Mouse (Mus musculus): ENCODE results near the gene Wwox.

Wwox gene

GRCm38 (mm10) chr8:114468526-114469207, 29.2 kb downstream of the Wwox start:
- DNase-seq (ENCODE audit: low read depth), result no peak

- DNase-seq (ENCODE audit: low read depth), result no peak
Observed at GRCm38 (mm10) chr8:114469208-114469590, 29.7 kb downstream of the Wwox start.

- DNase-seq (ENCODE audit: low read depth), result no peak
Observed at GRCm38 (mm10) chr8:114473546-114473945, 34.1 kb downstream of the Wwox start.

- no peak for DNase-seq (ENCODE audit: low read depth)
Observed at GRCm38 (mm10) chr8:114476919-114477318, 37.5 kb downstream of the Wwox start.

GRCm38 (mm10) chr8:114477790-114478189, 38.3 kb downstream of the Wwox start:
- DNase-seq (ENCODE audit: low read depth), result no peak

GRCm38 (mm10) chr8:114479749-114480148, 40.3 kb downstream of the Wwox start:
- DNase-seq (ENCODE audit: low read depth), result no peak

- DNase-seq (ENCODE audit: low read depth), result no peak
Observed at GRCm38 (mm10) chr8:114491662-114492160, 52.3 kb downstream of the Wwox start.

GRCm38 (mm10) chr8:114499448-114500144, 60.1 kb downstream of the Wwox start:
- no peak for DNase-seq (ENCODE audit: low read depth)

GRCm38 (mm10) chr8:114501906-114502305, 62.5 kb downstream of the Wwox start:
- no peak for DNase-seq (ENCODE audit: low read depth)

GRCm38 (mm10) chr8:114503196-114503595, 63.7 kb downstream of the Wwox start:
- DNase-seq (ENCODE audit: low read depth), result no peak

GRCm38 (mm10) chr8:114504889-114505288, 65.4 kb downstream of the Wwox start:
- DNase-seq (ENCODE audit: low read depth), result no peak

- DNase-seq (ENCODE audit: low read depth), result peak; percentile 4
Observed at GRCm38 (mm10) chr8:114505351-114506347, 66.2 kb downstream of the Wwox start.

- no peak for DNase-seq (ENCODE audit: low read depth)
Observed at GRCm38 (mm10) chr8:114507404-114507803, 67.9 kb downstream of the Wwox start.

GRCm38 (mm10) chr8:114510226-114510625, 70.8 kb downstream of the Wwox start:
- no peak for DNase-seq (ENCODE audit: low read depth)

GRCm38 (mm10) chr8:114512075-114512935, 72.8 kb downstream of the Wwox start:
- no peak for DNase-seq (ENCODE audit: low read depth)

- DNase-seq (ENCODE audit: low read depth), result no peak
Observed at GRCm38 (mm10) chr8:114514692-114515091, 75.2 kb downstream of the Wwox start.

GRCm38 (mm10) chr8:114523061-114523460, 83.6 kb downstream of the Wwox start:
- no peak for DNase-seq (ENCODE audit: low read depth)

- DNase-seq (ENCODE audit: low read depth), result no peak
Observed at GRCm38 (mm10) chr8:114526626-114527267, 87.3 kb downstream of the Wwox start.

- no peak for DNase-seq (ENCODE audit: low read depth)
Observed at GRCm38 (mm10) chr8:114527648-114528221, 88.3 kb downstream of the Wwox start.

- no peak for DNase-seq (ENCODE audit: low read depth)
Observed at GRCm38 (mm10) chr8:114529581-114529980, 90.1 kb downstream of the Wwox start.
